8 mouse cellular contexts compared by ENCODE assay signal in the genomic region with DNA sequence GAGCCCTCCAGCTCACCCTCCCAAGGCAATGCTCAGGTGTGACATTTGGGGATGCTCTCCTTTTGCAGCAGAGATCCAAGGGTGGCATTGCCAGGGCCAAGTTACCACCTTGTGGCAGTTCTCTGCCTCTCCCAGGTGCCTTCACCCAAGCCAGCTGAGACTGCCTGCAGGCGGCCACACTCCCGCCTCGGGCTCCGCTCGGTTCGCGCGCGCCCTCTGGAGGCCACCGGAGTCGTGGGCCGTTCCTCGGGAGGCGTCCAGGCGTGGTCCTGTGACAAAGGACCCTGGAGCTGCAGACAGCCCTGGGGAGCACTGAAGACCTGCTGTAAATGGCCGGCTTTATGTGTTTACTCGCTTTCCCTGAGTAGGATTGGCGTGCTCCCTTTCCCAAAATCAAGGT. TPM values are rescaled to one million over a fixed set of nuclear protein-coding genes. Genes with fewer than 3 reads are reported as not detected.
DNase-seq lines count a peak whose midpoint lies in the region; ATAC-seq and TF ChIP-seq lines count a peak whose summit lies in the region.

No protein-coding gene starts in this region.

- no peak overlapping the region for H3K9ac ChIP-seq in heart, embryonic 15.5 days
- no peak overlapping the region for H3K9ac ChIP-seq in kidney, postnatal 0 days (ENCODE audit: low read depth, low read length)
- no peak overlapping the region for H3K9ac ChIP-seq in liver, embryonic 13.5 days
- no peak overlapping the region for H3K9ac ChIP-seq in stomach, embryonic 14.5 days (replicated peaks; ENCODE audit: low read depth, low read length)

- 0 out of 2 replicates have a peak, but pooled peaks have one; percentile 45 for ATAC-seq in erythroid progenitor cell, adult 5-6 weeks (replicated peaks; ENCODE audit: low FRiP score, poor library complexity, severe bottlenecking)
- peak; percentile 71 for ATAC-seq in heart, embryonic 15.5 days (replicated peaks; ENCODE audit: insufficient number of reproducible peaks, insufficient read depth, low FRiP score, low read depth)
- peak; percentile 68 for ATAC-seq in kidney, postnatal 0 days (replicated peaks; ENCODE audit: low FRiP score, low read depth)
- peak; percentile 60 for ATAC-seq in liver, embryonic 13.5 days (ENCODE audit: low read depth)
- ATAC-seq in stomach, embryonic 14.5 days (ENCODE audit: insufficient number of reproducible peaks, insufficient read depth, low FRiP score, low read depth), result peak; percentile 80

- H3K4me3 ChIP-seq in bone marrow macrophage, adult 2 months (ENCODE audit: insufficient read depth, low read length), result no peak overlapping the region
- H3K4me3 ChIP-seq in heart, embryonic 15.5 days, result no peak overlapping the region
- H3K4me3 ChIP-seq in kidney, postnatal 0 days (replicated peaks; ENCODE audit: low read depth, low read length), result no peak overlapping the region
- H3K4me3 ChIP-seq in liver, embryonic 13.5 days (replicated peaks), result no peak overlapping the region
- H3K4me3 ChIP-seq in stomach, embryonic 14.5 days (ENCODE audit: low read depth, low read length), result no peak overlapping the region

- DNase-seq in CD4-positive, CD25-positive, alpha-beta regulatory T cell, adult 2 months (ENCODE audit: low read depth, low spot score), result peak; percentile 87
- peak; percentile 84 for DNase-seq in kidney, postnatal 0 days (ENCODE audit: low spot score)
- peak; percentile 23 for DNase-seq in liver, embryonic 13.5 days
- peak; percentile 80 for DNase-seq in neural tube, embryonic 10.5 days (ENCODE audit: extremely low spot score, low spot score)

- H3K9me3 ChIP-seq in heart, embryonic 15.5 days (replicated peaks), result no peaks in the 10 kb centered on the region
- no peaks in the 10 kb centered on the region for H3K9me3 ChIP-seq in kidney, postnatal 0 days (replicated peaks; ENCODE audit: low read length)
- H3K9me3 ChIP-seq in liver, embryonic 13.5 days (replicated peaks), result no peaks in the 10 kb centered on the region
- no peaks in the 10 kb centered on the region for H3K9me3 ChIP-seq in stomach, embryonic 14.5 days (ENCODE audit: control insufficient read depth, low read depth, low read length)

- no peaks in the 10 kb centered on the region for H3K36me3 ChIP-seq in heart, embryonic 15.5 days
- no peaks in the 10 kb centered on the region for H3K36me3 ChIP-seq in kidney, postnatal 0 days (ENCODE audit: insufficient read depth, low read length)
- no peaks in the 10 kb centered on the region for H3K36me3 ChIP-seq in liver, embryonic 13.5 days
- no peaks in the 10 kb centered on the region; the same call in 1 of the 2 replicates for H3K36me3 ChIP-seq in stomach, embryonic 14.5 days (ENCODE audit: control insufficient read depth, insufficient read depth, low read length)

- TF ChIP-seq CTCF in bone marrow macrophage, adult 2 months (IDR thresholded peaks at IDR 0.05; ENCODE audit: low read depth, low read length), result peak; percentile 31
- peak; percentile 98 for TF ChIP-seq CTCF in kidney, postnatal 0 days (IDR thresholded peaks at IDR 0.05; ENCODE audit: low read depth)

- H3K4me2 ChIP-seq in heart, embryonic 15.5 days, result no peak overlapping the region
- no peak overlapping the region for H3K4me2 ChIP-seq in kidney, postnatal 0 days (ENCODE audit: low read length)
- no peak overlapping the region for H3K4me2 ChIP-seq in liver, embryonic 13.5 days
- no peak overlapping the region for H3K4me2 ChIP-seq in stomach, embryonic 14.5 days (replicated peaks; ENCODE audit: low read depth, low read length)

- no peak overlapping the region for H3K27ac ChIP-seq in bone marrow macrophage, adult 2 months (ENCODE audit: insufficient read depth, low read depth, low read length)
- H3K27ac ChIP-seq in heart, embryonic 15.5 days, result no peak overlapping the region
- no peak overlapping the region for H3K27ac ChIP-seq in kidney, postnatal 0 days
- H3K27ac ChIP-seq in liver, embryonic 13.5 days, result no peak overlapping the region
- H3K27ac ChIP-seq in stomach, embryonic 14.5 days (ENCODE audit: low read length), result no peak overlapping the region

- WGBS in heart, embryonic 15.5 days, result 1% methylated on average over 18 of the region's 18 CpGs
- 2% methylated on average over 18 of the region's 18 CpGs for WGBS in kidney, postnatal 0 days
- WGBS in liver, embryonic 13.5 days (ENCODE audit: insufficient replicate concordance), result 3% methylated on average over 18 of the region's 18 CpGs
- WGBS in stomach, embryonic 14.5 days, result 2% methylated on average over 18 of the region's 18 CpGs

- peaks cover 10% of the 10 kb centered on the region for H3K4me1 ChIP-seq in bone marrow macrophage, adult 2 months (ENCODE audit: control insufficient read depth, insufficient read depth, low read length)
- peaks cover 5% of the 10 kb centered on the region for H3K4me1 ChIP-seq in heart, embryonic 15.5 days (replicated peaks)
- H3K4me1 ChIP-seq in kidney, postnatal 0 days (replicated peaks; ENCODE audit: insufficient read depth, low read length), result no peaks in the 10 kb centered on the region
- H3K4me1 ChIP-seq in liver, embryonic 13.5 days (replicated peaks), result no peaks in the 10 kb centered on the region
- no peaks in the 10 kb centered on the region for H3K4me1 ChIP-seq in stomach, embryonic 14.5 days (ENCODE audit: control insufficient read depth, insufficient read depth, low read length)

- H3K27me3 ChIP-seq in heart, embryonic 15.5 days, result no peaks in the 10 kb centered on the region
- no peaks in the 10 kb centered on the region for H3K27me3 ChIP-seq in kidney, postnatal 0 days (ENCODE audit: insufficient read depth, low read length)
- H3K27me3 ChIP-seq in liver, embryonic 13.5 days, result no peaks in the 10 kb centered on the region
- H3K27me3 ChIP-seq in stomach, embryonic 14.5 days (ENCODE audit: control insufficient read depth, insufficient read depth, low read length), result no peaks in the 10 kb centered on the region

- TF ChIP-seq POLR2A in bone marrow macrophage, adult 2 months (IDR thresholded peaks at IDR 0.05; ENCODE audit: borderline replicate concordance, low read depth, low read length), result no peak

RNA-seq across cellular contexts. Expression of a gene that starts 14.5 kb away (rescaled TPM):
- 13.6 and 15.8 TPM in 2 replicates for polyA plus RNA-seq in bone marrow macrophage, adult 2 months (2012; ENCODE audit: insufficient read depth, insufficient read length, missing spikeins)
- 8.8 and 16.6 TPM in 2 replicates for total RNA-seq in erythroid progenitor cell, adult 5-6 weeks (2015; ENCODE audit: low replicate concordance)
- total RNA-seq in erythroid progenitor cell, adult 5-6 weeks (2017; ENCODE audit: low replicate concordance), result 3.3 and 13.6 TPM in 2 replicates
- 153 TPM in 2 replicates for polyA plus RNA-seq in heart, embryonic 15.5 days (2015; fragmentation: Nextera tagmentation; extraction: Ambion mirVana)
- polyA plus RNA-seq in kidney, postnatal 0 days (2015; fragmentation: Nextera tagmentation; extraction: Ambion mirVana), result 165 and 168 TPM in 2 replicates
- polyA plus RNA-seq in liver, embryonic 13.5 days (2015; fragmentation: Nextera tagmentation; extraction: Ambion mirVana), result 56.5 and 58.8 TPM in 2 replicates
- 124 and 126 TPM in 2 replicates for polyA plus RNA-seq in stomach, embryonic 14.5 days (2014; fragmentation: Nextera tagmentation; extraction: Ambion mirVana)

RNA-seq across cellular contexts. Expression of a gene that starts 26.9 kb away (rescaled TPM):
- 50.9 and 59.0 TPM in 2 replicates for polyA plus RNA-seq in bone marrow macrophage, adult 2 months (2012; ENCODE audit: insufficient read depth, insufficient read length, missing spikeins)
- 1.7 and 4.0 TPM in 2 replicates for total RNA-seq in erythroid progenitor cell, adult 5-6 weeks (2015; ENCODE audit: low replicate concordance)
- 2.7 and 4.6 TPM in 2 replicates for total RNA-seq in erythroid progenitor cell, adult 5-6 weeks (2017; ENCODE audit: low replicate concordance)
- polyA plus RNA-seq in heart, embryonic 15.5 days (2015; fragmentation: Nextera tagmentation; extraction: Ambion mirVana), result 4.8 and 5.7 TPM in 2 replicates
- polyA plus RNA-seq in kidney, postnatal 0 days (2015; fragmentation: Nextera tagmentation; extraction: Ambion mirVana), result 4.8 and 5.0 TPM in 2 replicates
- polyA plus RNA-seq in liver, embryonic 13.5 days (2015; fragmentation: Nextera tagmentation; extraction: Ambion mirVana), result 0.70 and 0.87 TPM in 2 replicates
- polyA plus RNA-seq in stomach, embryonic 14.5 days (2014; fragmentation: Nextera tagmentation; extraction: Ambion mirVana), result 3.1 and 3.7 TPM in 2 replicates

Comparison
In these comparisons a context has a peak if more than half of its experiments do, and no peak if none do; other contexts are left out.
1. DNase-seq: peak in every context shown above with its lines; median percentile 87 in CD4-positive, CD25-positive, alpha-beta regulatory T cell, adult 2 months; 84 in kidney, postnatal 0 days; 80 in neural tube, embryonic 10.5 days; 23 in liver, embryonic 13.5 days.